Mouse (Mus musculus) adrenal gland, postnatal 36 days (tissue): ENCODE results near the gene Gm10750. TPM values are rescaled to one million over a fixed set of nuclear protein-coding genes. Genes with fewer than 3 reads are reported as not detected.
"Not testable (repeated sequence)": the region's sequence is repeated elsewhere in the genome, so short reads cannot be mapped to it uniquely, and the experiment has no call there.

ENCODE experiments used
- DNase-seq, 2 experiments: peaks; one replicate each; pipeline ENCODE4 v3.0.0; 2021; ENCODE audit warnings: mixed read lengths in 1 of 2
- long read RNA-seq, 2 experiments: library from polyadenylated mRNA; stranded (forward); transcript quantifications; one replicate each; pipeline ENCODE4 v2.0.0; 2021; ENCODE audit warnings: borderline sequencing depth in 2 of 2
- total RNA-seq, 2 experiments: library from RNA; stranded (reverse); gene quantifications; 2 replicates each; pipeline ENCODE4 v1.2.3; 2021

Gm10750 gene
- not detected for total RNA-seq
- long read RNA-seq, experiment 1, result 0 reads
- long read RNA-seq, experiment 2, result 0 reads

GRCm38 (mm10) chr2:149017137-149017536 lies at the start of gene Gm10750:
Gene Gm10750, minus strand, starts transcription at chr2:149017237.
- DNase-seq, result not testable (repeated sequence)

- no peak for DNase-seq
These were observed 12.2 kb downstream of the Gm10750 start for GRCm38 (mm10) chr2:149004826-149005225.

GRCm38 (mm10) chr2:149003151-149003550 lies 13.9 kb downstream of the Gm10750 start, which contains the start of gene Gm1330:
Gene Gm1330, minus strand, starts transcription at chr2:149003251.
- DNase-seq, result no peak

GRCm38 (mm10) chr2:148995133-148995532 lies 21.9 kb downstream of the Gm10750 start:
- no peak for DNase-seq

Other genes with a start within 250 kb of the Gm10750 start
- gene Cst11, start 245.7 kb downstream of the Gm10750 start, total RNA-seq, result not detected
- gene 8030411F24Rik, start 235.2 kb downstream of the Gm10750 start, total RNA-seq, result not detected
- not detected for gene Cst12, start 227.9 kb downstream of the Gm10750 start, total RNA-seq
- gene Cst8, start 218.5 kb downstream of the Gm10750 start, total RNA-seq, result 100 to 1,000 TPM in 1 of 2 experiments, 1 to 10 TPM in 1; 4.2 to 134 TPM
- gene Cst13, start 197.2 kb downstream of the Gm10750 start, total RNA-seq, result not detected
- not detected for gene Cst9, start 182.1 kb downstream of the Gm10750 start, total RNA-seq
- gene 9230104L09Rik, start 152.2 kb downstream of the Gm10750 start, total RNA-seq, result 1 to 10 TPM in 1 of 2 experiments, not detected in 1; 1.7 TPM
- gene Cst3, start 141.5 kb downstream of the Gm10750 start, total RNA-seq, result 100 to 1,000 TPM; 740 to 871 TPM
- not detected for gene Gm1330, start 14.0 kb downstream of the Gm10750 start, total RNA-seq